Mouse (Mus musculus) neural tube, embryonic 13.5 days (tissue): ENCODE data around the gene E2f2. TPM values are rescaled to one million over a fixed set of nuclear protein-coding genes. Genes with fewer than 3 reads are reported as not detected.

Experiments
- ATAC-seq: fragments of 200-750 bp; cut with Nextera tagmentation; 2 replicates; pipeline ENCODE4 v1.8.0; 2017; ENCODE audit warnings: low read depth, mild to moderate bottlenecking, moderate TSS enrichment, moderate library complexity
- H3K27ac ChIP-seq: fragments of 300-500 bp; sonication (generic); replicated peaks from 2 replicates; pipeline ENCODE4 v1.5.1; 2015; ENCODE audit warnings: moderate library complexity, mild to moderate bottlenecking, inconsistent platforms
- H3K27me3 ChIP-seq: fragments of 300-500 bp; sonication (generic); 2 replicates; pipeline ENCODE4 v1.6.1; 2015; ENCODE audit warnings: mild to moderate bottlenecking, inconsistent platforms
- H3K36me3 ChIP-seq: fragments of 300-500 bp; sonication (generic); 2 replicates; pipeline ENCODE4 v1.6.1; 2015; ENCODE audit warnings: mild to moderate bottlenecking, inconsistent platforms
- H3K4me1 ChIP-seq: fragments of 300-500 bp; sonication (generic); replicated peaks from 2 replicates; pipeline ENCODE4 v1.6.1; 2015; ENCODE audit warnings: inconsistent platforms
- H3K4me2 ChIP-seq: fragments of 300-500 bp; sonication (generic); 2 replicates; pipeline ENCODE4 v1.6.1; 2015; ENCODE audit warnings: inconsistent platforms, mild to moderate bottlenecking, moderate library complexity
- H3K4me3 ChIP-seq: fragments of 300-500 bp; sonication (generic); 2 replicates; pipeline ENCODE4 v1.5.1; 2015; ENCODE audit warnings: mild to moderate bottlenecking, inconsistent platforms
- H3K9ac ChIP-seq: fragments of 300-500 bp; sonication (generic); 2 replicates; pipeline ENCODE4 v1.6.1; 2015; ENCODE audit warnings: moderate library complexity, mild to moderate bottlenecking, inconsistent platforms
- H3K9me3 ChIP-seq: fragments of 300-500 bp; sonication (generic); 2 replicates; pipeline ENCODE4 v1.6.1; 2016; ENCODE audit warnings: inconsistent platforms
- WGBS: fragments of 180-500 bp; shearing (Covaris S2); methylation state at CpG from one replicate; pipeline ENCODE4 v1.1.7; 2015; 5-methylcytosine and 5-hydroxymethylcytosine counted together
- polyA plus RNA-seq: library from polyadenylated mRNA; unstranded; fragments of >200 nt; fragmentation: Nextera tagmentation; extraction: Ambion mirVana; gene quantifications from 2 replicates; pipeline ENCODE4 v1.2.1, GENCODE M21; 2015

The E2f2 gene
- polyA plus RNA-seq, 1 experiment from 2014 or later, result 2.5 TPM

- Histone ChIP-seq H3K36me3 (no peaks in the 10 kb centered on the region), H3K4me1 (peaks cover 74% of the 10 kb centered on the region), H3K27ac (peak overlapping the region; percentile 93), H3K4me3 (peak overlapping the region; percentile 57), H3K9me3 (no peaks in the 10 kb centered on the region), H3K4me2 (peak overlapping the region; percentile 82), H3K27me3 (peaks cover 24% of the 10 kb centered on the region), H3K9ac (peak overlapping the region; percentile 89; the same call in 1 of the 2 replicates)
- WGBS, result 5% methylated on average over 6 of the region's 6 CpGs
- ATAC-seq, result no peak
Observed at GRCm38 (mm10) chr4:136146712-136147154, 25.5 kb upstream of the E2f2 start.

- H3K9me3 ChIP-seq, result no peaks in the 10 kb centered on the region
- H3K4me2 ChIP-seq, result peak overlapping the region; percentile 82
- peaks cover 66% of the 10 kb centered on the region for H3K4me1 ChIP-seq
- peaks cover 24% of the 10 kb centered on the region for H3K27me3 ChIP-seq
- ATAC-seq, result peak; percentile 70
- H3K4me3 ChIP-seq, result peak overlapping the region; percentile 38
- peak overlapping the region; percentile 93 for H3K27ac ChIP-seq
- no peaks in the 10 kb centered on the region for H3K36me3 ChIP-seq
- 2% methylated on average over 31 of the region's 48 CpGs for WGBS
- H3K9ac ChIP-seq, result peak overlapping the region; percentile 62
Observed at GRCm38 (mm10) chr4:136147436-136148135, 24.6 kb upstream of the E2f2 start.

- H3K27me3 ChIP-seq, result peaks cover 24% of the 10 kb centered on the region
- H3K9ac ChIP-seq, result peak overlapping the region; percentile 62
- peak overlapping the region; percentile 93 for H3K27ac ChIP-seq
- H3K4me3 ChIP-seq, result peak overlapping the region; percentile 38
- 8% methylated on average over 31 of the region's 31 CpGs for WGBS
- no peak for ATAC-seq
- no peaks in the 10 kb centered on the region for H3K9me3 ChIP-seq
- H3K36me3 ChIP-seq, result no peaks in the 10 kb centered on the region
- H3K4me1 ChIP-seq, result peaks cover 57% of the 10 kb centered on the region
- H3K4me2 ChIP-seq, result peak overlapping the region; percentile 82
Observed at GRCm38 (mm10) chr4:136148342-136149044, 23.7 kb upstream of the E2f2 start.

GRCm38 (mm10) chr4:136149045-136149379, 23.2 kb upstream of the E2f2 start:
- Histone ChIP-seq H3K27me3 (peaks cover 24% of the 10 kb centered on the region), H3K4me3 (no peak overlapping the region), H3K27ac (peak overlapping the region; percentile 93; the same call in 1 of the 2 replicates), H3K36me3 (no peaks in the 10 kb centered on the region), H3K4me1 (peaks cover 52% of the 10 kb centered on the region), H3K4me2 (no peak overlapping the region), H3K9me3 (no peaks in the 10 kb centered on the region), H3K9ac (no peak overlapping the region)
- no peak for ATAC-seq
- 90% methylated on average over 2 of the region's 2 CpGs for WGBS

GRCm38 (mm10) chr4:136149734-136150133, 22.5 kb upstream of the E2f2 start:
- Histone ChIP-seq H3K9ac (no peak overlapping the region), H3K27me3 (peaks cover 23% of the 10 kb centered on the region), H3K9me3 (no peaks in the 10 kb centered on the region), H3K36me3 (no peaks in the 10 kb centered on the region), H3K4me3 (no peak overlapping the region), H3K4me1 (peaks cover 44% of the 10 kb centered on the region), H3K4me2 (no peak overlapping the region), H3K27ac (no peak overlapping the region)
- WGBS, result 43% methylated on average over 3 of the region's 3 CpGs
- no peak for ATAC-seq

GRCm38 (mm10) chr4:136150596-136150995, 21.6 kb upstream of the E2f2 start:
- peaks cover 37% of the 10 kb centered on the region for H3K4me1 ChIP-seq
- 76% methylated on average over 4 of the region's 4 CpGs for WGBS
- ATAC-seq, result no peak

GRCm38 (mm10) chr4:136152821-136153220, 19.4 kb upstream of the E2f2 start:
- Histone ChIP-seq H3K36me3 (no peaks in the 10 kb centered on the region), H3K4me3 (no peak overlapping the region), H3K9me3 (no peaks in the 10 kb centered on the region), H3K27ac (no peak overlapping the region), H3K27me3 (no peaks in the 10 kb centered on the region), H3K4me1 (peaks cover 17% of the 10 kb centered on the region), H3K4me2 (no peak overlapping the region), H3K9ac (no peak overlapping the region)
- no peak for ATAC-seq
- 87% methylated on average over 4 of the region's 4 CpGs for WGBS

More at GRCm38 (mm10) chr4:136150596-136150995, 21.6 kb upstream of the E2f2 start:
- no peaks in the 10 kb centered on the region for H3K36me3 ChIP-seq
- no peak overlapping the region for H3K9ac ChIP-seq
- peaks cover 15% of the 10 kb centered on the region for H3K27me3 ChIP-seq
- no peak overlapping the region for H3K4me3 ChIP-seq
- no peak overlapping the region for H3K4me2 ChIP-seq
- H3K27ac ChIP-seq, result 0 out of 2 replicates have a peak overlapping the region, but pooled peaks have one; percentile 33
- H3K9me3 ChIP-seq, result no peaks in the 10 kb centered on the region

- Histone ChIP-seq H3K4me2 (no peak overlapping the region), H3K36me3 (no peaks in the 10 kb centered on the region), H3K9ac (no peak overlapping the region), H3K4me1 (peaks cover 12% of the 10 kb centered on the region), H3K27ac (no peak overlapping the region), H3K27me3 (no peaks in the 10 kb centered on the region), H3K4me3 (no peak overlapping the region), H3K9me3 (no peaks in the 10 kb centered on the region)
- 71% methylated on average over 9 of the region's 9 CpGs for WGBS
- ATAC-seq, result no peak
Observed at GRCm38 (mm10) chr4:136154462-136154861, 17.7 kb upstream of the E2f2 start.

- Histone ChIP-seq H3K4me2 (no peak overlapping the region), H3K9ac (no peak overlapping the region), H3K4me1 (peaks cover 16% of the 10 kb centered on the region), H3K36me3 (no peaks in the 10 kb centered on the region), H3K4me3 (no peak overlapping the region), H3K27ac (no peak overlapping the region), H3K9me3 (no peaks in the 10 kb centered on the region), H3K27me3 (no peaks in the 10 kb centered on the region)
- ATAC-seq, result no peak
- WGBS, result 80% methylated on average over 6 of the region's 6 CpGs
Observed at GRCm38 (mm10) chr4:136158498-136158897, 13.7 kb upstream of the E2f2 start.

GRCm38 (mm10) chr4:136159802-136160397, 12.3 kb upstream of the E2f2 start:
- peak overlapping the region; percentile 67 for H3K27ac ChIP-seq
- WGBS, result 1% methylated on average over 5 of the region's 5 CpGs
- no peaks in the 10 kb centered on the region for H3K36me3 ChIP-seq
- peak; percentile 71 for ATAC-seq
- H3K4me1 ChIP-seq, result peaks cover 20% of the 10 kb centered on the region
- H3K9me3 ChIP-seq, result no peaks in the 10 kb centered on the region
- H3K9ac ChIP-seq, result peak overlapping the region; percentile 55; the same call in 1 of the 2 replicates
- no peak overlapping the region for H3K4me2 ChIP-seq
- H3K4me3 ChIP-seq, result no peak overlapping the region
- no peaks in the 10 kb centered on the region for H3K27me3 ChIP-seq

GRCm38 (mm10) chr4:136163448-136163847, 8.7 kb upstream of the E2f2 start:
- no peaks in the 10 kb centered on the region for H3K27me3 ChIP-seq
- peaks cover 20% of the 10 kb centered on the region for H3K4me1 ChIP-seq
- H3K9ac ChIP-seq, result no peak overlapping the region
- peak; percentile 46; the same call in 1 of the 2 replicates for ATAC-seq
- no peaks in the 10 kb centered on the region for H3K9me3 ChIP-seq
- peak overlapping the region; percentile 20; the same call in 1 of the 2 replicates for H3K4me2 ChIP-seq
- H3K27ac ChIP-seq, result no peak overlapping the region
- no peak overlapping the region for H3K4me3 ChIP-seq
- no peaks in the 10 kb centered on the region for H3K36me3 ChIP-seq
- 2% methylated on average over 11 of the region's 11 CpGs for WGBS

GRCm38 (mm10) chr4:136164981-136165380, 7.2 kb upstream of the E2f2 start:
- peaks cover 11% of the 10 kb centered on the region for H3K4me1 ChIP-seq
- no peaks in the 10 kb centered on the region for H3K36me3 ChIP-seq
- no peak overlapping the region for H3K4me3 ChIP-seq
- ATAC-seq, result no peak
- no peak overlapping the region for H3K27ac ChIP-seq
- H3K27me3 ChIP-seq, result no peaks in the 10 kb centered on the region
- no peak overlapping the region for H3K9ac ChIP-seq
- no peaks in the 10 kb centered on the region for H3K9me3 ChIP-seq
- no peak overlapping the region for H3K4me2 ChIP-seq
- WGBS, result 87% methylated on average over 8 of the region's 8 CpGs
